Mouse (Mus musculus) urinary bladder, postnatal 36 days (tissue): ENCODE measurements around the gene Dhps.
"Not testable (repeated sequence)": the region's sequence is repeated elsewhere in the genome, so short reads cannot be mapped to it uniquely, and the experiment has no call there.

Experiments used
- DNase-seq, 2 experiments: peaks; one replicate each; pipeline ENCODE4 v3.0.0; 2022; ENCODE audit warnings: low spot score in 2 of 2, mixed read lengths in 1 of 2

The Dhps gene

GRCm38 (mm10) chr8:85095566-85095965, 24.0 kb downstream of the Dhps start:
- no peak for DNase-seq

GRCm38 (mm10) chr8:85096196-85096595, 24.6 kb downstream of the Dhps start:
- DNase-seq = no peak

DNA sequence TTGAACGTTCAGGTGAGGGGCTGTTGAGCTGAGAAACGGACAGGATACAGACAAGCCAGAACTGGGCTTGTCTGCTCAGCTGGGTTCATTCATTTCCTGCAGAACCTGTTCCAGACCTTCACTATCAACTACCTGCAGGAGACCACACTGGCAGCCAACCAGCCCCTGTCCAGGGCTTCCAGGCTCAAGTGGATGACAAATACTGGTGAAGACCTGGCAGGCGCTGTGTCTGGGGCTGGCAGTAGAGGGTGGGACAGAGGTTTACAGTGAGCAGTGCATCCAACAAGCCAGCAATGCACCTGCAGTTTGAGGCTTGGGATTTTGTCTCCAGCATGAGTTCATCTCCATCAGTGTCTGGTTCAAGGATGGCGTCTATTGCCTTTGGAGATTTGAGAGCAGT, 25.3 kb downstream of the Dhps start:
- DNase-seq = peak; percentile 25 to 44

DNA sequence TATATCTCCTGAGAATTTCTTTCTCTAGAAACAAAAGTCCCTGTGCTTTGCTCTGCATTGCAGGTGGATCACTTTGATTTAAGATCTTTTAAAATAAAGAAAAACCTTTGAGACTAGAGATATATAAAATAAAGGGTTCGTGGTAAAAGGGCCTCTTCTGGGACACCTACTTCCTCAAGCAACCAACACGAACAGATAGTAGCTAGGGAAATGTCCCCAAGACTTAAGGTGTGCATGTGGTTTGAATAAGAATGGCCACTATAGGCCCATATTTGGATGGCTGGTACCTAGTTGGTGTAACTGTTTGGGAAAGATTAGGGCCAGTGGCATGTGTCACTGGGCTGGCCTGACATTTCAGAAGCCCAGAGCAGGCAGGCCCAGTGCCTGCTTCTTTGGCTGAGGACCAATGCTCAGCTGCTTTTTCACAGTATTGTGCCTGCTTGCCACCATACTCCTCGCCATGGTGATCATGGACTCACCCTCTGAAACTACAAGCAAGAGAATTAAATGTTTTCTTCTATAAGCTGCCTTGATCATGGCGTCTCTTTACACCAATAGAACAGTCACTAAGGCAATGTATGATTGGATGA, 28.6 kb downstream of the Dhps start:
- DNase-seq = no peak

- DNase-seq = no peak
Observed at GRCm38 (mm10) chr8:85113241-85113640, 41.7 kb downstream of the Dhps start.

DNA sequence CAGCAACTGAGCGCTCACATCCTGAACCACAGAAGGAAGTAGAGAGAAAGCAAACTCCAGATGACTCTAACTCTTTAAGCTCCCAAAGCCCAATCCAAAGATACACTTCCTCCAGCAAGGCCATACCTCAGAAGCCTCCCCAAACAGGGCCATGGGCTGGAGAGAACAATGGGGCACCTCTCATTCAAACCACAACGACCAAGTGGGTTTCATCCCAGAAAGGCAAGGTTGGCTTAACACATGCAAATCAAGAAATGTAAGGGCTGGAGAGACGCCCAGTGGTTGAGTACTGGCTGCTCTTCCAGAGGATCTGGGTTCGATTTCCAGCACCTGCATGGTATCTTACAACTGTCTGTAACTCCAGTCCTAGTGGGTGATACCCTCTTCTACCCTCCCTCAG, 43.9 kb downstream of the Dhps start:
- no peak for DNase-seq

DNA sequence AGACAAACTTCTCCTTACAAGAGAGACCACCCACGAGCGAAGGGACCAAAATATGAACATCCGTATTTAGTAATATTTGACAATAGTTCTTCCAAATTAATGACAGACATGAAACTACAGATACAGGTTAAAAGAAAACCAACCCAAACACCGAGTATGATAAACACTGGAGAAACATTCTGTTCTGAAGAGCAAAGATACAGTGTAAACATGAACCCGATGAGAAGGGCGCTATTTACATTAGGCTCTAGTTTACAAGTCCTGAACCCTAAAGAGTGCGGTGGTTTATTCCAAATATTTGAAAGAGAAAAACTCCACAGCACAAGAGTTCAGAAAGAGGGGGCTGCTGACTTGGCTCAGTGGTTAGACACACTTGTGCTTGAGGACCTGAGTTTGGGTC, 45.4 kb downstream of the Dhps start:
- DNase-seq = no peak

DNA sequence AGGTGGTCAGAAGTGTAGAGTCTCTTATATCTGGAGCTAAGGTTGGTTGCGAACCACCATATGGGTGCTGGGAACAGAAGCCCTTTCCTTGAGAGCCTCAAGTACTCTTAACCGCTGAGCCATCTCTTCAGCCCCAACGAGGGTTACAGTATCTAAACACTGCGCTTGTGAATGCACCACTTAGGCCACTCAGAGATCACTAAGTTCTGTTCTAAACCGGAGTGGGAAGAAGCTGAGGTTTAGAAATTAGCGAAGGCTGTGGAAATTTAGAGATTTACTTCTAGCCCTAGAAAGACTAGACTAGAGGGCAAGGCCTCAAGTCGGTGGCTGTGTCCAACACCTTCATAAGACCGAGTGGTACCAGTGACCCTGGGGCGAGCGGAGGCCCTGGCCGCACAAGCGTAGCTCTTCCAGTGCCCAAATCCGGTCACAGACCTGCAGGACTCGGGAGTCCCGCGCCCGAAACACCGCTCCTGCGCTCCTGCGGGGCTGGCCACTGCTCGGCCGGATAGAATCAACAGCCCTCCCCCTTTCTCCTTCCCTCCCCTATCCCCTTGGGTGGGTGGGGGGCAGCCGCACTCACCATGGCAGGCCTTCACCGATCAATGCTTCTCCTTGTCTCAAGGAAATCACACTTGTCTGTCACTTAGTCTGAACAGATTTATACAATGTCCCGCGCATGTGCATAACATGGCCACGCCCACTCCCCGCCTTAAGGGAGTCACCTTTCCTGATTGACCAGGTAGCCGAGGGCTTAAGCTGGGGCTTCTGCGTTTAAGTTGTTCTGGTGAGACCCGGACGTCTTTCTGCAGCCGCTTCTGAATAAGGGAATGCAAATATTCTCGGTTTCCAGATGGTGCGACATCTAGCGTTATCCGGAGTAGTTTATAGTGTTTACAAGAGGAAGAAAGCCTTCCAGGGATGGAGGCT, 47.8 kb downstream of the Dhps start:
- peak; percentile 86 to 89 for DNase-seq

GRCm38 (mm10) chr8:85120251-85120650, 48.7 kb downstream of the Dhps start:
- DNase-seq = not testable (repeated sequence)

- DNase-seq = no peak
Observed at GRCm38 (mm10) chr8:85122995-85123394, 51.4 kb downstream of the Dhps start, which contains the start of gene Zfp791. Gene Zfp791 (minus strand): TSS chr8:85123095.

DNA sequence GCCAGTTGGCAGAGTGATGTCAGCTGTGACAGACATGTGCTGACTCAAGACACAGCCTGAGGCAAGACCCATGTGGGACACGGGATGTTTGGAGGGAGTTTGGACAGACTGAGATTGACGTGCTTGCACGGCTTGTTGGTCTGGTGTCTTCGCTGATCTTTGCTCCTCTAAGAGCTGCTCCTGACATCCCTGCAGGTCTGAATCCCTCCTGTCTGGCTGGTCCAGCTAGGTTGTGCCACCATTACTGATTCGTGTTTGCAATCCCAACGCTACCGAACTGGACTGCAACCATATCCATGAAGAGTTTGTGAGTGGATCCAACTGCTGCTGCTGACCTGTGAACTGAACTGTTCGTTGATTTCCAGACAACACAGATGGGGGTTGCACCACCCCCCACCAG, 52.1 kb downstream of the Dhps start:
- DNase-seq = no peak
